Mouse (Mus musculus): ENCODE data around the gene Dcst2. TPM values are rescaled to one million over a fixed set of nuclear protein-coding genes. Genes with fewer than 3 reads are reported as not detected.

The Dcst2 gene
- polyA plus RNA-seq, 1 experiment from 2014 or later = 0.34 TPM

- H3K4me3 ChIP-seq = peak overlapping the region; percentile 67
- WGBS = 2% methylated on average over 38 of the region's 38 CpGs
- H3K27me3 ChIP-seq = peaks cover 15% of the 10 kb centered on the region
- no peaks in the 10 kb centered on the region for H3K9me3 ChIP-seq
- ATAC-seq (ENCODE audit: low FRiP score, low read depth) = peak; percentile 21; the same call in 1 of the 2 replicates
- H3K4me1 ChIP-seq = peaks cover 17% of the 10 kb centered on the region
- H3K4me2 ChIP-seq (replicated peaks) = peak overlapping the region; percentile 95
- H3K9ac ChIP-seq = peak overlapping the region; percentile 72
- H3K36me3 ChIP-seq = peaks cover 31% of the 10 kb centered on the region
- no peak overlapping the region for H3K27ac ChIP-seq
These were observed 12.6 kb upstream of the Dcst2 start for GRCm38 (mm10) chr3:89348911-89349868.

- Histone ChIP-seq H3K9me3 (no peaks in the 10 kb centered on the region), H3K27ac (no peak within 1 kb of the TSS), H3K27me3 (peaks cover 15% of the 10 kb centered on the region), H3K4me3 (peak within 1 kb of the TSS; percentile 67), H3K4me2 (replicated peaks) (peak within 1 kb of the TSS; percentile 95), H3K4me1 (peaks cover 17% of the 10 kb centered on the region), H3K9ac (peak within 1 kb of the TSS; percentile 72), H3K36me3 (peaks cover 24% of the 10 kb centered on the region)
- 1% methylated on average over 50 of the region's 59 CpGs for WGBS
- peak; percentile 88 for ATAC-seq (ENCODE audit: low FRiP score, low read depth)
These were observed 11.8 kb upstream of the Dcst2 start, which contains the start of gene Adam15 for GRCm38 (mm10) chr3:89349869-89350501. TSS of gene Adam15 (minus strand) at chr3:89349996.

GRCm38 (mm10) chr3:89351271-89351670 lies 10.5 kb upstream of the Dcst2 start:
- Histone ChIP-seq H3K27ac (no peak overlapping the region), H3K36me3 (peaks cover 12% of the 10 kb centered on the region; the same call in 1 of the 2 replicates)
- 48% methylated on average over 5 of the region's 5 CpGs for WGBS

DNA sequence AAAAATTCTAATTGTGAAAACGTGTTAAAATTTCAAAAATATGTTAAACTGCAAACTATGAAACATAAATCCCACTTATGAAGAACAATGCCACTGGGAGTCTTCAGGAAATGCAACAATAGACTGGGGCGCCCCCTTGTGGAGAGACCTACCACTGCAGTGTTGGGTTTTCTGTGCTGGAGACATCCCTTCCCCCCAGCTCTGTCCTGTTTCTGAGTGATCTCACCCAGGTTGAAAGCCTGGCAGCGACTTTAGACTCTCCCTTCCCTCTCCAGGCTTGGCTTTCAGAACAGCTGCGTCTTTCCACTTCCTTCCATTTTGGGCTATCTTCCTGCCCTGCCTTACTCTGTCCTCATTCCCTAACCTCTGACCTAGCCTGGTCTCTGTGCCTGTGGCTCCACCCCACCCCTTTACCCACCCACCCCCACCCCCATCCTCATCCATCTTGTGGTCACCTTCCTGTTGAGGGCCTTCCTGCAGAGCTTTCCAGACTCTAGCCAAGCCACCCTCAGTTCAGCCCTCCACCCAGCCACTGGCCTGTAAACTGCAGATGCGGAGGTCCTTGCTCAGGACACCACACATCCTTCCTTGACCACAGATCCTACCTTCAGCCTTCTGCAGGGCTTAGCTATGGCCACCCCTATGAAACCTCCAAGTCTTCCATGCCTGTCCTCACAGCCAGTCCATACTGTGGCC lies 6.8 kb upstream of the Dcst2 start:
- Histone ChIP-seq H3K27ac (no peak overlapping the region), H3K9me3 (no peaks in the 10 kb centered on the region), H3K36me3 (no peaks in the 10 kb centered on the region), H3K9ac (0 out of 2 replicates have a peak overlapping the region, but pooled peaks have one; percentile 14), H3K4me2 (replicated peaks) (no peak overlapping the region), H3K27me3 (no peaks in the 10 kb centered on the region), H3K4me3 (no peak overlapping the region), H3K4me1 (peaks cover 7% of the 10 kb centered on the region)
- ATAC-seq (ENCODE audit: low FRiP score, low read depth) = no peak
- 15% methylated on average over 5 of the region's 5 CpGs for WGBS

More at GRCm38 (mm10) chr3:89351271-89351670, 10.5 kb upstream of the Dcst2 start:
- no peak overlapping the region for H3K4me3 ChIP-seq
- H3K9me3 ChIP-seq = no peaks in the 10 kb centered on the region
- peaks cover 17% of the 10 kb centered on the region for H3K4me1 ChIP-seq
- H3K27me3 ChIP-seq = peaks cover 15% of the 10 kb centered on the region
- no peak for ATAC-seq (ENCODE audit: low FRiP score, low read depth)
- no peak overlapping the region for H3K9ac ChIP-seq
- H3K4me2 ChIP-seq (replicated peaks) = no peak overlapping the region

GRCm38 (mm10) chr3:89355512-89355902 lies 6.3 kb upstream of the Dcst2 start:
- H3K4me3 ChIP-seq = no peak overlapping the region
- H3K9ac ChIP-seq = 0 out of 2 replicates have a peak overlapping the region, but pooled peaks have one; percentile 14
- 79% methylated on average over 6 of the region's 6 CpGs for WGBS
- ATAC-seq (ENCODE audit: low FRiP score, low read depth) = no peak; the same call in 1 of the 2 replicates
- peaks cover 3% of the 10 kb centered on the region for H3K4me1 ChIP-seq
- no peaks in the 10 kb centered on the region for H3K36me3 ChIP-seq
- H3K4me2 ChIP-seq (replicated peaks) = no peak overlapping the region
- H3K27ac ChIP-seq = no peak overlapping the region
- H3K9me3 ChIP-seq = no peaks in the 10 kb centered on the region
- H3K27me3 ChIP-seq = no peaks in the 10 kb centered on the region

DNA sequence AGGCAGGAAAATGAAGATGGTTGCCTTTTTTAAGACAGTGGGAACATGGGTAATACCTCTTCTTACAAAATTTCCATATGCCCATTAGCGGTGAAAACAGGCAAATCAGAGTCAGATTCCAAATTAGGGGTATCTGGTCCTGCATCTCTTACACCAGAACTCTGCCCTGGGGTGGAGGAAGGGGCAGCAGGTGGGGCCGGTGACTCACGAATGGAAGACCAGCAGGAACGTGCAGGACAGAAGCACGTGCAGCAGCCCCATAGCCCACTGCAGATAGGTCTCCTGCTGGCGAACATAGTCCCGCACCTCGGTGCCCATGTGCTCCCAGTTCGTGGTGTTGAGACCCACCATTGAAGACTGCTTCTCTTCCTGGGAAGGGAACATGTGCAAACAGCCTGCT lies 5.7 kb upstream of the Dcst2 start:
- Histone ChIP-seq H3K9ac (no peak overlapping the region), H3K27ac (no peak overlapping the region), H3K4me2 (replicated peaks) (no peak overlapping the region), H3K4me1 (no peaks in the 10 kb centered on the region), H3K27me3 (no peaks in the 10 kb centered on the region), H3K9me3 (no peaks in the 10 kb centered on the region), H3K4me3 (no peak overlapping the region), H3K36me3 (no peaks in the 10 kb centered on the region)
- WGBS = 62% methylated on average over 9 of the region's 9 CpGs
- ATAC-seq (ENCODE audit: low FRiP score, low read depth) = no peak

DNA sequence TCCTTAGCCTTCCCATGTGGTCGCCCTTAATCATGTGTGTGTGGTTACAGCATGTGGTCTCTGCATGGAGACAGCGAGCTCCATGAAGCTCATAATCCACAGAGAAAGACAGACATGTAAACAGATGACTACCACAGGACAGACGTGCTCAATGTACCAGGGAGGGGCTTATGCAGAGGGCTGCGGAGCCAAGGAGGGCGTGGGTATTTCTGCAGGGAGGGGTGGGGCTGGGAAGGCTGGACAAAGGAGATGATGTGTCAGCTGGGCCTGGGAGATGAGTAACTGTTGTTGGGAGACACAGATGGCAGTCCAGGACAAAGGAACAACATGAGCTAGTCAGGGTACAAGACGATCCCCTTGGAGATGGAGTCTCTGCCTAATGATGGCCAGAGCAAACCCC lies 2.1 kb upstream of the Dcst2 start:
- no peaks in the 10 kb centered on the region for H3K36me3 ChIP-seq
- 76% methylated on average over 6 of the region's 6 CpGs for WGBS
- no peak overlapping the region for H3K4me2 ChIP-seq (replicated peaks)
- no peak overlapping the region for H3K27ac ChIP-seq
- no peak for ATAC-seq (ENCODE audit: low FRiP score, low read depth)
- H3K27me3 ChIP-seq = no peaks in the 10 kb centered on the region
- H3K9me3 ChIP-seq = no peaks in the 10 kb centered on the region
- no peak overlapping the region for H3K9ac ChIP-seq
- no peak overlapping the region for H3K4me3 ChIP-seq
- 0 out of 2 replicates have a peak, but pooled peaks cover 4% of the 10 kb centered on the region for H3K4me1 ChIP-seq

DNA sequence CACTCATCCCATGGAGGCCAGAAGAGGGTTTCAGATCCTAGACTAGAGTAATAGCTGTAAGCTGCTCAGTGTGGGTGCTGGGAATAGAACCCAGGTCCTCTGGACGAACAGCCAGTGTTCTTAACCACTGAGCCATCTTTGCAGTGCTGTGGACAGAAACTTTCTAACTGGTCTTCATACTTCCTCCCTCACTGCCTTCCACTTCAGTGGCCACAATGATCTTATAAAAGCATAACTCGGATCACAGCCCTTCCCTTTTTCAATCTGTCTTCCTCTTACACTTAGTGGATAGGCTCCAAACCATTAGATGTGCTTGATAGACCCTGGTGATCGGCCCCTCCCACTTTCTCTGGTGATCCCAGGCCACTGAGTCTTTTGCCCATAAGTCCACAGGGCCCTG lies 1.5 kb upstream of the Dcst2 start:
- no peaks in the 10 kb centered on the region for H3K9me3 ChIP-seq
- H3K27me3 ChIP-seq = no peaks in the 10 kb centered on the region
- no peak overlapping the region for H3K9ac ChIP-seq
- H3K4me1 ChIP-seq = 0 out of 2 replicates have a peak, but pooled peaks cover 4% of the 10 kb centered on the region
- WGBS = 78% methylated on average over 3 of the region's 3 CpGs
- H3K4me2 ChIP-seq (replicated peaks) = no peak overlapping the region
- no peak overlapping the region for H3K27ac ChIP-seq
- no peak for ATAC-seq (ENCODE audit: low FRiP score, low read depth)
- H3K4me3 ChIP-seq = no peak overlapping the region
- H3K36me3 ChIP-seq = no peaks in the 10 kb centered on the region

GRCm38 (mm10) chr3:89364631-89365030 lies 2.9 kb downstream of the Dcst2 start:
- Histone ChIP-seq H3K4me1 (0 out of 2 replicates have a peak, but pooled peaks cover 12% of the 10 kb centered on the region), H3K27me3 (no peaks in the 10 kb centered on the region), H3K4me3 (no peak overlapping the region), H3K36me3 (no peaks in the 10 kb centered on the region), H3K4me2 (replicated peaks) (no peak overlapping the region), H3K27ac (no peak overlapping the region), H3K9me3 (no peaks in the 10 kb centered on the region), H3K9ac (no peak overlapping the region)
- 71% methylated on average over 8 of the region's 8 CpGs for WGBS
- no peak for ATAC-seq (ENCODE audit: low FRiP score, low read depth)

GRCm38 (mm10) chr3:89365153-89365485 lies 3.3 kb downstream of the Dcst2 start, which contains the start of gene Dcst1:
TSS of gene Dcst1 (minus strand) at chr3:89365253.
- Histone ChIP-seq H3K4me3 (no peak within 1 kb of the TSS), H3K9me3 (no peaks in the 10 kb centered on the region), H3K27ac (no peak within 1 kb of the TSS), H3K9ac (0 out of 2 replicates have a peak within 1 kb of the TSS, but pooled peaks have one; percentile 25), H3K4me1 (0 out of 2 replicates have a peak, but pooled peaks cover 12% of the 10 kb centered on the region), H3K27me3 (no peaks in the 10 kb centered on the region), H3K36me3 (no peaks in the 10 kb centered on the region), H3K4me2 (replicated peaks) (no peak within 1 kb of the TSS)
- no peak for ATAC-seq (ENCODE audit: low FRiP score, low read depth)
- 90% methylated on average over 11 of the region's 11 CpGs for WGBS

DNA sequence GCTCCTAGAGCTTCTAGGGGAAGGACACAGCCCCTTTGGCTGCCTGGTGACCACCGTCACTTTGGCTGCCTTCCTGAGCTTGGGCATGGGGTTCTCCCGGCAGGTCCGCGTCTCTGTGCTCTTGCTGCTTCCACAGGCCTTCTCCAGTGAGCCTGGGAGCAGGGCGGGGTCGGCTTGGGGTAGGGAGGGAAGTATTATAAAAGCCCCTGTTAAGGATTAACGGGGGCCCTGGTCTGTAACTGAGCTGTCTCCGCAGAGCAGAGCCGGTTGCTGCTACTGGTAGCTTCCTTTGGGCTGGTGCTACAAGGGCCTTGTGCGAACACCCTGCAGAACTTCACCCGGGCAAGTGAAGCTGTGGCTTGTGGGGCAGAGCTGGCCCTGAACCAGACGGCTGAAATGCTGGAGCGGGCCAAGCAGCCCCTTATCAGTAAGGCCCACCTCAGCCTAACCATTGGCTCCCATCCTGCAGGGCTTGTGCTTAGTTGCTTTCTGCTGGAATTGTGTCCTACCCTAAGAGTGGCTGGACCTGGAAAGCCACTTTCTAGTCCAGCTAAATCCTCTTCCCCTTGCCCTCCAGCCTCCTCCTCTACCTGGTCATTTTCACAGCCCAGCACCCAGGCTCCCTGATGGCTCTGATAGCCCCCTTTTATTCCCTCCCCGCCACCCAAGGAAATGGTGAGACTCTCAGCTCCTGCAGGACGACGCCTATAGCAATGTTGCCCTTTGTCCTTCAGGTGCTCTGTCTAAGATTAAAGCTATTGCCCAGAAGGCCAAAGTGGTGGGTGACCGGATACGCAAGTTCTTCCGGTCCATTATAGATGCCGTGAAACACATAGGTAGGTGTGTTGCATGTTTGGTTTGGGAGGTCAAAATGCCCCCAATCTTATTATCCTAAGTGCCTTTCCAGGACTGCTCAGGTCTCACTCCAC lies 4.0 kb downstream of the Dcst2 start:
- H3K27me3 ChIP-seq = no peaks in the 10 kb centered on the region
- 65% methylated on average over 20 of the region's 20 CpGs for WGBS
- H3K9me3 ChIP-seq = no peaks in the 10 kb centered on the region
- no peak overlapping the region for H3K4me3 ChIP-seq
- H3K4me2 ChIP-seq (replicated peaks) = no peak overlapping the region
- H3K4me1 ChIP-seq = 0 out of 2 replicates have a peak, but pooled peaks cover 12% of the 10 kb centered on the region
- 0 out of 2 replicates have a peak overlapping the region, but pooled peaks have one; percentile 25 for H3K9ac ChIP-seq
- no peak for ATAC-seq (ENCODE audit: low FRiP score, low read depth)
- H3K36me3 ChIP-seq = no peaks in the 10 kb centered on the region
- H3K27ac ChIP-seq = no peak overlapping the region
